Mouse (Mus musculus) adrenal gland (tissue): Measurements from ENCODE around the gene Ms4a4a.
"Not testable (repeated sequence)": the region's sequence is repeated elsewhere in the genome, so short reads cannot be mapped to it uniquely, and the experiment has no call there.

Experiments used
- intact Hi-C: fragments of 180-260 bp; cut with DNase I; formaldehyde crosslinking; loops from one replicate; pipeline ENCODE4 v1.15.1; 2025
- long read RNA-seq, 2 experiments: library from polyadenylated mRNA; unstranded; transcript quantifications; one replicate each; pipeline ENCODE4 v2.0.0; 2020; ENCODE audit warnings: borderline replicate concordance in 1 of 2; ENCODE audit not compliant: insufficient replicate concordance in 1 of 2

Gene Ms4a4a
- long read RNA-seq, experiment 1, partial matches to known transcripts = 0 of 1 reads
- long read RNA-seq, experiment 1, other reads (novel, unspliced or antisense) = 1 of 1 reads
- long read RNA-seq, experiment 2 = 0 reads

GRCm38 (mm10) chr19:11375273-11375672 lies at the start of gene Ms4a4a:
TSS of gene Ms4a4a (plus strand) at chr19:11375523.
- intact Hi-C loops = no loop called here

- intact Hi-C loops = no loop called here
Measured at GRCm38 (mm10) chr19:11335932-11336331, 39.4 kb upstream of the Ms4a4a start, which contains the start of gene Ms4a7. TSS of gene Ms4a7 (minus strand) at chr19:11336146.

DNA sequence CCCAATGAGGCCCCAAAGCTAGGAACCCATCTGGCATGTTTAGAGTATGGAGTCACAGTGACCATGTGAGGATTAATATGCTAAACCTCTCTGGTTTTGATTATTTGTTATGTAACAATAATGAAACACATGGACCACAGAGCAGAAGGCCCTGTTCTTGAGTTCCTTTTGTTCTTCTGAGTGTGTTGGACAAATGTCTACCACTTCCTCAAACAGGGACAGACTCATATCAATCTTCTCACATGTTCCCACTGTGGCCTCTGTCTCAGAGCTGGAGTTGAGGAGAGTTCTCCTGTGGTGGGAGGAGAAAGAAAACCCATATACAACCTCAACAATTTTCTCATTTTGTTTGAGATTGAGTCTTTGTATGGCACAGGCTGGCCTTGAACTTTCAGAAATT lies 32.2 kb upstream of the Ms4a4a start:
- intact Hi-C loops = no loop called here

- intact Hi-C loops = no loop called here
Measured at GRCm38 (mm10) chr19:11343992-11344391, 31.3 kb upstream of the Ms4a4a start.

GRCm38 (mm10) chr19:11349698-11350481 lies 25.4 kb upstream of the Ms4a4a start:
- intact Hi-C loops = no loop called here

DNA sequence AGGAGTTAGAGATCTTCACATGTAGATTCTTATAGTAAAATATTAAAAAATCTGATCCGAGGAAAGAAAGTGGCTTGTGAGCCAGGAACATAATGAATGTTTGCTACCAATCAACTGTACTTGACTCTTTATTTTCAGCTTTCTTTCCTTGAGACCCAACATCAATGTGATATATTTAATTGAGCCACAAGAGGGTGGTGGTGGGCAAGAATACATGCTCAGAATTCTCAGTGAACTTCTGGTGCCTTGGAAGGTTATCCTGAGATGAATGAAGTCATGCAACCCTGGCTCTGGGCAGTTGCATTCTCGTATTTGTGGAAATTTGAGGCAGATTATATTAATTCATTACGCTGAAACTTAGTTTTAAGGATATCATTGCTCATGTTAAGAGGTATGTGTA lies 23.4 kb upstream of the Ms4a4a start:
- intact Hi-C loops = no loop called here

DNA sequence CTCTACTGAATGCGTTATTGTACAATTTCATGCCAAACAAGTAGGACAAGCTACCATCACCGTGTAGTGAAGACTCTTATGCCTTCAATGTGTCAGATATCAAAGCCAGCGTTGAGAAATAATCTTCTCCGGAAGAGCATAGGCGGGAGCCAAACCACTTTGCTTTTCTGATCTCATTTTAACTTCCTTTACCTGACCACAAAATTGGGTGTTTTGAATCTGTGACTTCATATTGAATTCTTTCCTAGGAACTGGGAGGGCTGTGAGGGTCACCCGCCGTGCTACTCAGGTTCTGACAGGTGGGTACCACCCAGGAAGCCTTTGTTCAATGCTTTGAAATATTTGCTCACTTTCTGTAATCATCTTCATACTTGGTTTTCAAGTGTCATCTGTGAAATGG lies 19.6 kb upstream of the Ms4a4a start:
- intact Hi-C loops = loop anchor here (5.0 kb wide), 1 partner anchor 247 kb away; the partner anchor contains the start of gene Ms4a6d

DNA sequence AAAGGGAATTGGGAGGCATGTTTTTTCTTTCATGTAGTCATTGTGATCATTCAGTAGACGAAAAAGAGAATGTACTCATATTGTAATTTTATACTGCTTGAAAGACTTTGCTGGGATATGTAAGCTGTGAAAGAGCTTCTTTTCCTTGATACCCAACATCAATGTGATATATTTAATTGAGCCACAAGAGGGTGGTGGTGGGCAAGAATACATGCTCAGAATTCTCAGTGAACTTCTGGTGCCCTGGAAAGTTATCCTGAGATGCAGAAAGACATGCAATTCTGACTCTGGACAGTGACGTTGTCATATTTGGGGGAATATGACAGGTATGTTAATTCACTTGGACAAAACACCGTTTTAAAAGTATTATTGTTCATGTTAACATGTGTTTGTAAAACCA lies 15.2 kb upstream of the Ms4a4a start:
- intact Hi-C loops = no loop called here

DNA sequence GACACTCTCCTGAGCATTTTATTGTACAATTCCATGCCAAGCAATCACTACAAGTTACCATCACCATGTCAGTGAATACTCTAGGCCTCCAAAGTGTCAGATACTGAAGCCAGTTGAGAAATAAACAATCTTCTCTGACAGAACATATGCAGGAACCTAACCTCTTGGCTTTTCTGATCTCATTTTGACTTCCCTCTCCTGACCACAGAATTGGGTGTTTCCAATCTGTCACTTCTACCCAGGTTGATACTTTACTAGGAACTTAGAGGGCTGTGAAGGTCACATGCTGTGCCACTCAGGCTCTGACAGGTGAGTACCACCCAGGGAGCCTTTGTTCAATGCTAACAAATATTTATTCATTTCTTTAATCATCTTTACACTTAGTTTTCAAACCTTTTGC lies 13.3 kb upstream of the Ms4a4a start:
- intact Hi-C loops = no loop called here

DNA sequence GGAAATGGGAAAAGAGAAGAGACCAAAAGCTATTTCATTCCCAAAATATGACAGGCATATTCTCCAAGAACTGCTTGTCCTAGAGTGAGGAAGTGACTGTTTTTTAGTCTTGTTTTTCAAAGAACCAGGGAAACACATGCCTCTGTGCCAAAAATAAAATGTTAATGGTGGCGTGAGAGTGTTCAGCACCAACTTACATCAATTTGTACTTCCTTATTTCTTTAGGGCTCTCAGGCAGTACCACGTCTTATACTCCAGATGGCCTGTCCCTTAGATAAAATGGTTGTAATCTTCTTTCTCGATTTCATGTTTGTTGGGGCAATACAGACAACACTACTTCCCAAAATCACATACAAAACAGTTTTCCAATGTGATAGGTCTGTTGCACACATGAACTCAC lies 7.0 kb upstream of the Ms4a4a start:
- intact Hi-C loops = no loop called here

- intact Hi-C loops = no loop called here
Measured at GRCm38 (mm10) chr19:11371181-11371580, 4.1 kb upstream of the Ms4a4a start.

- intact Hi-C loops = no loop called here
Measured at GRCm38 (mm10) chr19:11376399-11376798, 1.1 kb downstream of the Ms4a4a start.

- intact Hi-C loops = no loop called here
Measured at GRCm38 (mm10) chr19:11387109-11387508, 11.8 kb downstream of the Ms4a4a start.

DNA sequence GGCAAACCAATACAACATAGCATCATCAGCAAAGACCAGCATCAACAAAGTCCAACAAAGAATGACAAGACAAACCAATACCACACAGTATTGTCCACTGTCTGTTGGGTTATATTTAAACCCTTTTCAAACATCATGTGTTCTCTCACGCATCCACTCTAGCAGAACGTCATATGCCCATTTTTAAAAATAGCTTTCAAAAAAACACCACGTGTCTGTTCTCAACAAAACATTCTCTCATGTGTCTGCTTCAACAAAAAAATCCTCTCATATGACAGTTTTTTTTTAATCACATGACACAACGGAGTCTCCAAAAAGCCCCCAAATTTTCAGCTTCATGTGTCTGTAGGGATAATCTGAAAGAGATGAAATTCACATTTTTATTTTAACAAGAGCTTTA lies 12.4 kb downstream of the Ms4a4a start:
- intact Hi-C loops = no loop called here

GRCm38 (mm10) chr19:11388949-11389348 lies 13.6 kb downstream of the Ms4a4a start:
- intact Hi-C loops = no loop called here

GRCm38 (mm10) chr19:11395769-11396168 lies 20.4 kb downstream of the Ms4a4a start:
- intact Hi-C loops = no loop called here

GRCm38 (mm10) chr19:11404527-11404926 lies 29.2 kb downstream of the Ms4a4a start, which contains the start of gene Ms4a4c:
TSS of gene Ms4a4c (plus strand) at chr19:11404770.
- intact Hi-C loops = no loop called here

GRCm38 (mm10) chr19:11407428-11407827 lies 32.1 kb downstream of the Ms4a4a start:
- intact Hi-C loops = no loop called here

GRCm38 (mm10) chr19:11408591-11408990 lies 33.3 kb downstream of the Ms4a4a start:
- intact Hi-C loops = no loop called here

DNA sequence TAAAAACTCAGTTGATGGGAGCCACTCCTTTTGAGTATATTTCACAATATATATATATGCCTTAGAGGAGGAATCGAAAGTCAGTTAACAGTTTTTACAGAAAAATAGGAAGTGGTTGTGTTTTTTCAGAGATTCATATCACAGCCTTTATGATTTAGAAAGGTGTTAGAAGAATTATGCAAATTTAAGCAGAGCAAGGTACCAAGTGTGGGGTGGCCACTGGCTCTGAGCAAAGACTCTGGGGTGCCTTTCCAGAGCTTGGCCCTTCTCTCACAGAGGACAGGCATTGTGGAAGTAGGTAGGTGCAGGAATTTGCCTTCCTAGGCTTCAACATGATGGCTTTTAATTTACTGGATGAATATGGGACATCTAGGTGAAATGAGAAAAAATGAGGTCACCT lies 36.3 kb downstream of the Ms4a4a start:
- intact Hi-C loops = no loop called here

- intact Hi-C loops = no loop called here
Measured at GRCm38 (mm10) chr19:11414084-11414483, 38.8 kb downstream of the Ms4a4a start.

- intact Hi-C loops = no loop called here
Measured at GRCm38 (mm10) chr19:11415581-11415980, 40.3 kb downstream of the Ms4a4a start.

DNA sequence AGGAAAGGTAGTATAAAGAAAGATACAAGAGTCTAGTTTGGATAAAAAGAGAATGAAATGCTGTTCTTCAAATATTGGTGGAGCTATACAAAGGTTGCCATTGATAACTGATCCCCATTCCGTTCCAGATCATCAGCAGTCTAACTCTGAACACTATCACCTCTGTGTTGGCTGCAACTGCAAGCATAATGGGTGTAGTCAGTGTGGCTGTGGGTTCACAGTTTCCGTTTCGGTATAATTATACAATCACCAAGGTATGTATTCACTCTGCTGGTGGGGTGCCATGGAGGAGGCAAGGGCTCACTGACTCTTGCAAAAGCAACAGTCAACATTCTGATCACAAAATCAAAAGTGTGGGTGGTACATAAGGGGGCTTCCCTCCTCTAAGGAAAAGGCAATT lies 43.5 kb downstream of the Ms4a4a start:
- intact Hi-C loops = not testable (repeated sequence)
